Comparison of ENCODE assay signal across 18 mouse cellular contexts in the genomic region with DNA sequence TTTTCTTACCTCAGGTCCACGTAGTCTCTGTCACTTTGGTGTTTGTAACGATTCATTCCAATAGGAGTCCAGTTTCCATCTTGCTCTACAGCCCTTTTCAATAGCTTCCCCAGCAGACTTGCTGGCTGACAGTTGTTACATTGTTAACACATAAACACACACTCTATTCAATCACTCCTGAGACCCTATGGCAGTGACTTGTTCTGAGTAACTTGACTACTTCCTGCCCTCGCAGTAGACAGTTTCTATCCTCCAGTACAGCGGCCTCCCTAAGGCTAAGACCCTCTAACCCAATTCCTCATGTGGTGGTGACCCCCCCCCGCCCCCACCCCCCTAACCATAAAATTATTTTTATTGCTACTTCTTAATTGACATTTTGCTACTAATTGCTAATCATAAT. TPM values are rescaled to one million over a fixed set of nuclear protein-coding genes. Genes with fewer than 3 reads are reported as not detected.
DNase-seq lines count a peak whose midpoint lies in the region; ATAC-seq and TF ChIP-seq lines count a peak whose summit lies in the region.
"Had no signal": no experiment of that assay in that cellular context is flagged by ENCODE, and none has a peak within 500 bp of the region (broad histone marks: within the 10 kb centered on the region; RNA-seq: fewer than 3 reads in every experiment).

No protein-coding gene starts in this region.

- H3K9ac ChIP-seq in heart, embryonic 14.5 days (ENCODE audit: low read length) = no peak overlapping the region
- no peak overlapping the region for H3K9ac ChIP-seq in heart, embryonic 11.5 days (ENCODE audit: low read depth, low read length)
- H3K9ac ChIP-seq in lung, postnatal 0 days (replicated peaks; ENCODE audit: low read depth) = no peak overlapping the region
- H3K9ac ChIP-seq: forebrain, embryonic 12.5 days; hindbrain, embryonic 12.5 days; limb, embryonic 13.5 days; liver, embryonic 15.5 days; midbrain, embryonic 13.5 days had no signal

- 52% methylated on average over 5 of the region's 5 CpGs for WGBS in heart, embryonic 14.5 days
- WGBS in heart, embryonic 11.5 days (ENCODE audit: insufficient replicate concordance) = 55% methylated on average over 5 of the region's 5 CpGs
- 38% methylated on average over 5 of the region's 5 CpGs for WGBS in lung, postnatal 0 days
- 38% methylated on average over 5 of the region's 5 CpGs for WGBS in small intestine, adult 2 months

- peaks cover 13% of the 10 kb centered on the region; the same call in 1 of the 2 replicates for H3K36me3 ChIP-seq in heart, embryonic 14.5 days (ENCODE audit: control insufficient read depth, insufficient read depth, low read length)
- H3K36me3 ChIP-seq in heart, embryonic 11.5 days (ENCODE audit: control insufficient read depth, insufficient read depth, low read length) = no peaks in the 10 kb centered on the region
- H3K36me3 ChIP-seq in lung, postnatal 0 days (ENCODE audit: insufficient read depth, low read length) = no peaks in the 10 kb centered on the region
- H3K36me3 ChIP-seq in small intestine, adult 2 months (ENCODE audit: control insufficient read depth, insufficient read depth, low read length) = peaks cover 5% of the 10 kb centered on the region
- H3K36me3 ChIP-seq: forebrain, embryonic 12.5 days; G1E; hindbrain, embryonic 12.5 days; limb, embryonic 13.5 days; liver, embryonic 15.5 days; midbrain, embryonic 13.5 days had no signal

- no peak for ATAC-seq in heart, embryonic 14.5 days (ENCODE audit: insufficient number of reproducible peaks, insufficient read depth, low FRiP score, low read depth)
- no peak for ATAC-seq in heart, embryonic 11.5 days (replicated peaks; ENCODE audit: insufficient number of reproducible peaks, low FRiP score, low TSS enrichment)
- peak; percentile 67 for ATAC-seq in lung, postnatal 0 days

- no peaks in the 10 kb centered on the region for H3K27me3 ChIP-seq in heart, embryonic 14.5 days (ENCODE audit: control insufficient read depth, insufficient read depth, low read length)
- H3K27me3 ChIP-seq in heart, embryonic 11.5 days (ENCODE audit: control insufficient read depth, insufficient read depth, low read length) = no peaks in the 10 kb centered on the region
- H3K27me3 ChIP-seq in lung, postnatal 0 days (replicated peaks; ENCODE audit: insufficient read depth, low read length) = no peaks in the 10 kb centered on the region
- no peaks in the 10 kb centered on the region for H3K27me3 ChIP-seq in small intestine, adult 2 months (ENCODE audit: control insufficient read depth, insufficient read depth, low read length)
- H3K27me3 ChIP-seq: forebrain, embryonic 12.5 days; hindbrain, embryonic 12.5 days; midbrain, embryonic 13.5 days had no signal

- peak overlapping the region; percentile 34 to 47; a peak in 1 of 4 replicates for H3K27ac ChIP-seq in heart, embryonic 14.5 days (replicated peaks in 1 of 2; ENCODE audit: control insufficient read depth in 1 of 2, insufficient read depth in 1 of 2, low read depth in 2 of 2, low read length in 2 of 2)
- H3K27ac ChIP-seq in heart, embryonic 11.5 days (ENCODE audit: low read depth, low read length) = no peak overlapping the region
- H3K27ac ChIP-seq in lung, postnatal 0 days (ENCODE audit: low read length) = 0 out of 2 replicates have a peak overlapping the region, but pooled peaks have one; percentile 20
- peak overlapping the region; percentile 69 for H3K27ac ChIP-seq in small intestine, adult 2 months (ENCODE audit: insufficient read depth, low read depth, low read length)
- H3K27ac ChIP-seq: forebrain, embryonic 12.5 days; hindbrain, embryonic 12.5 days; limb, embryonic 13.5 days; liver, embryonic 15.5 days; midbrain, embryonic 13.5 days had no signal

- TF ChIP-seq CTCF in lung, postnatal 0 days (IDR thresholded peaks at IDR 0.05) = no peak
- TF ChIP-seq CTCF in small intestine, adult 2 months (IDR thresholded peaks at IDR 0.05; ENCODE audit: extremely low read depth, insufficient read length, insufficient replicate concordance, low read depth, low read length) = no peak

- DNase-seq in lung, postnatal 0 days (ENCODE audit: low spot score) = peak; percentile 53
- DNase-seq in lung, postnatal 10 days = no peak
- peak; percentile 42 for DNase-seq in induced T-regulatory cell, adult 2 months (ENCODE audit: low read depth)
- no peak for DNase-seq in adrenal gland, postnatal 25 days
- no peak for DNase-seq in liver
- DNase-seq: cerebellum, adult 11-12 months; cerebellum, postnatal 36 days; kidney, adult 9 months; kidney, postnatal 4 days had no signal

- no peaks in the 10 kb centered on the region for H3K9me3 ChIP-seq in heart, embryonic 14.5 days (ENCODE audit: control insufficient read depth, low read length)
- no peaks in the 10 kb centered on the region for H3K9me3 ChIP-seq in heart, embryonic 11.5 days (replicated peaks; ENCODE audit: control insufficient read depth, low read length)
- H3K9me3 ChIP-seq in lung, postnatal 0 days (ENCODE audit: low read length) = no peaks in the 10 kb centered on the region
- H3K9me3 ChIP-seq: forebrain, embryonic 12.5 days; hindbrain, embryonic 12.5 days; limb, embryonic 13.5 days; liver, embryonic 15.5 days; midbrain, embryonic 13.5 days had no signal

- no peak overlapping the region for H3K4me2 ChIP-seq in heart, embryonic 14.5 days (ENCODE audit: low read length)
- H3K4me2 ChIP-seq in heart, embryonic 11.5 days = no peak overlapping the region
- H3K4me2 ChIP-seq in lung, postnatal 0 days (replicated peaks; ENCODE audit: low read depth, low read length) = no peak overlapping the region
- H3K4me2 ChIP-seq: forebrain, embryonic 12.5 days; hindbrain, embryonic 12.5 days; limb, embryonic 13.5 days; liver, embryonic 15.5 days; midbrain, embryonic 13.5 days had no signal

- no peak overlapping the region for H3K4me3 ChIP-seq in heart, embryonic 14.5 days (ENCODE audit: control insufficient read depth in 1 of 2, insufficient read depth in 1 of 2, low read depth in 1 of 2, low read length in 2 of 2)
- no peak overlapping the region for H3K4me3 ChIP-seq in heart, embryonic 11.5 days (ENCODE audit: low read depth, low read length)
- H3K4me3 ChIP-seq in lung, postnatal 0 days (ENCODE audit: low read depth, low read length) = no peak overlapping the region
- no peak overlapping the region for H3K4me3 ChIP-seq in small intestine, adult 2 months (ENCODE audit: low read depth, low read length)
- H3K4me3 ChIP-seq: forebrain, embryonic 12.5 days; hindbrain, embryonic 12.5 days; limb, embryonic 13.5 days; liver, embryonic 15.5 days; midbrain, embryonic 13.5 days had no signal

- peaks cover 23 to 61% of the 10 kb centered on the region in 2 experiments for H3K4me1 ChIP-seq in heart, embryonic 14.5 days (ENCODE audit: control insufficient read depth in 2 of 2, insufficient read depth in 2 of 2, low read length in 2 of 2)
- peaks cover 45% of the 10 kb centered on the region for H3K4me1 ChIP-seq in heart, embryonic 11.5 days (ENCODE audit: control insufficient read depth, insufficient read depth, low read length)
- H3K4me1 ChIP-seq in lung, postnatal 0 days (ENCODE audit: insufficient read depth, low read depth, low read length) = peaks cover 29% of the 10 kb centered on the region
- peaks cover 32% of the 10 kb centered on the region for H3K4me1 ChIP-seq in small intestine, adult 2 months (ENCODE audit: control insufficient read depth, insufficient read depth, insufficient read length, low read length)
- H3K4me1 ChIP-seq: hindbrain, embryonic 12.5 days; liver, embryonic 15.5 days had no signal

- no peak for TF ChIP-seq EP300 in lung, postnatal 0 days (IDR thresholded peaks at IDR 0.05)

- no peak for TF ChIP-seq POLR2A in small intestine, adult 2 months (IDR thresholded peaks at IDR 0.05; ENCODE audit: low read depth, low read length)

RNA-seq across cellular contexts. Expression of gene Camk2d, which starts 13.2 kb away (rescaled TPM):
- 149 and 154 TPM in 2 replicates for polyA plus RNA-seq in heart, embryonic 14.5 days (2014; fragmentation: Nextera tagmentation; extraction: Ambion mirVana)
- polyA plus RNA-seq in heart, embryonic 11.5 days (2014; fragmentation: Nextera tagmentation; extraction: Ambion mirVana) = 106 and 114 TPM in 2 replicates
- polyA plus RNA-seq in lung, postnatal 0 days (2015; fragmentation: Nextera tagmentation; extraction: Ambion mirVana) = 36.6 and 39.9 TPM in 2 replicates
- polyA plus RNA-seq in small intestine, adult 2 months (2012; rRNA removed) = 22.1 and 89.5 TPM in 2 replicates
- 94.4 and 105 TPM in 2 replicates for total RNA-seq in adrenal gland, postnatal 25 days (2021)
- polyA plus RNA-seq: G1E had no signal

Comparison
In these comparisons a context has a peak if more than half of its experiments do, and no peak if none do; other contexts are left out.
1. DNase-seq: peak in lung, postnatal 0 days (single experiment) and induced T-regulatory cell, adult 2 months (single experiment); none in lung, postnatal 10 days (single experiment), adrenal gland, postnatal 25 days (single experiment) and liver (single experiment).